Mouse (Mus musculus) midbrain, embryonic 11.5 days (tissue): ENCODE measurements at regions not wholly inside any gene's neighbourhood (a gene's known extent, or its start where the extent isn't known, plus 50 kb on each side); places are given as distances from the start of the nearest gene placed in this dataset.

ENCODE experiments used
- ATAC-seq: fragments of 200-750 bp; cut with Nextera tagmentation; 2 replicates; pipeline ENCODE4 v1.8.0; 2017; ENCODE audit warnings: moderate TSS enrichment, moderate library complexity; ENCODE audit not compliant: low FRiP score
- DNase-seq: peaks from one replicate; pipeline ENCODE4 v3.0.0; 2015; ENCODE audit warnings: low spot score; ENCODE audit errors: missing footprints
- H3K27ac ChIP-seq: fragments of 300-500 bp; sonication (generic); 2 replicates; pipeline ENCODE4 v1.5.1; 2014; ENCODE audit warnings: low read depth, low read length
- H3K27me3 ChIP-seq: fragments of 300-500 bp; sonication (generic); 2 replicates; pipeline ENCODE4 v1.6.1; 2014; ENCODE audit warnings: mild to moderate bottlenecking, low read length, moderate library complexity, mixed read lengths; ENCODE audit not compliant: control insufficient read depth, insufficient read depth
- H3K36me3 ChIP-seq: fragments of 300-500 bp; sonication (generic); 2 replicates; pipeline ENCODE4 v1.6.1; 2014; ENCODE audit warnings: mild to moderate bottlenecking, low read length, moderate library complexity, mixed read lengths; ENCODE audit not compliant: control insufficient read depth, insufficient read depth
- H3K4me1 ChIP-seq: fragments of 300-500 bp; sonication (generic); 2 replicates; pipeline ENCODE4 v1.6.1; 2014; ENCODE audit warnings: low read length; ENCODE audit not compliant: control insufficient read depth, insufficient read depth
- H3K4me2 ChIP-seq: fragments of 300-500 bp; sonication (generic); 2 replicates; pipeline ENCODE4 v1.6.1; 2014; ENCODE audit warnings: mild to moderate bottlenecking, moderate library complexity
- H3K4me3 ChIP-seq: fragments of 300-500 bp; sonication (generic); 2 replicates; pipeline ENCODE4 v1.5.1; 2014; ENCODE audit warnings: low read depth, low read length
- H3K9ac ChIP-seq: fragments of 300-500 bp; sonication (generic); 2 replicates; pipeline ENCODE4 v1.6.1; 2014; ENCODE audit warnings: low read length
- H3K9me3 ChIP-seq: fragments of 300-500 bp; sonication (generic); 2 replicates; pipeline ENCODE4 v1.6.1; 2016; ENCODE audit warnings: low read length; ENCODE audit not compliant: control insufficient read depth
- WGBS: fragments of 180-500 bp; shearing (Covaris S2); extraction: QIAGEN DNeasy Blood & Tissue Kit; methylation state at CpG from one replicate; pipeline ENCODE4 v1.1.7; 2014; 5-methylcytosine and 5-hydroxymethylcytosine counted together

DNA sequence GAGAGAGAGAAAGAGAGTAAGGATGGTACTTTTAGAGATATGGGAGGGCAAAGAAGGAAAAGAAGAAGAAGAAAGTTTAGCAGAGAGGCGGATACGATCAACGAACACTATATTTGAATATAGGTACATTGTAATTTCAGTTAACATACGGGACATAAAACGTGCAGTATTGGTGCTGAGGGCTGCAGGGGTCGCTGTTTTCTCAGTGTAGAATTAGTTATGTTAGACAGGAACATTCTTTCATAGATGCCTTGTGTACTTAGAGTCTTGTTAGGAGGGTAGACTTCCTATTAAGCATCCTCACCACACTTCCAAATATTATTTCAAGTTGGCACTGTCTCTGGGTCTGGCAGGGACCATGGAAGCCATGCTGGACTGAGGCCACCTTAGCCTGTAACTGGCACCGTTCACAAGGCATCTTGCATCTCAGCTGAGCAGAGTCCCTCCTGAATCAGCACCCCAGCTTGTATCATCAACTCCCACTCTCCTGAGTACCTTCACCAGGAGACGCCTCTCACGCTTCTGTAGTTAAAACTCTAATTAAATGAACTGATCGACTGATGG lies 107.3 kb upstream of the Eef2kmt start:
- Histone ChIP-seq H3K4me1 (no peaks in the 10 kb centered on the region), H3K4me3 (no peak overlapping the region), H3K9ac (no peak overlapping the region), H3K27ac (no peak overlapping the region), H3K27me3 (no peaks in the 10 kb centered on the region), H3K9me3 (no peaks in the 10 kb centered on the region), H3K36me3 (no peaks in the 10 kb centered on the region), H3K4me2 (no peak overlapping the region)
- WGBS: 76% methylated on average over 10 of the region's 10 CpGs
- peak; percentile 56 for DNase-seq
- no peak for ATAC-seq

- no peak overlapping the region for H3K27ac ChIP-seq
- no peaks in the 10 kb centered on the region for H3K4me1 ChIP-seq
- no peak for ATAC-seq
- H3K9ac ChIP-seq: no peak overlapping the region
- H3K4me2 ChIP-seq: no peak overlapping the region
- H3K36me3 ChIP-seq: no peaks in the 10 kb centered on the region
- WGBS: 77% methylated on average over 4 of the region's 4 CpGs
- peak; percentile 45 for DNase-seq
- no peaks in the 10 kb centered on the region; the same call in 1 of the 2 replicates for H3K9me3 ChIP-seq
- no peak overlapping the region for H3K4me3 ChIP-seq
- no peaks in the 10 kb centered on the region for H3K27me3 ChIP-seq
Measured at GRCm38 (mm10) chr16:5359193-5359592, 103.4 kb upstream of the Eef2kmt start.

DNA sequence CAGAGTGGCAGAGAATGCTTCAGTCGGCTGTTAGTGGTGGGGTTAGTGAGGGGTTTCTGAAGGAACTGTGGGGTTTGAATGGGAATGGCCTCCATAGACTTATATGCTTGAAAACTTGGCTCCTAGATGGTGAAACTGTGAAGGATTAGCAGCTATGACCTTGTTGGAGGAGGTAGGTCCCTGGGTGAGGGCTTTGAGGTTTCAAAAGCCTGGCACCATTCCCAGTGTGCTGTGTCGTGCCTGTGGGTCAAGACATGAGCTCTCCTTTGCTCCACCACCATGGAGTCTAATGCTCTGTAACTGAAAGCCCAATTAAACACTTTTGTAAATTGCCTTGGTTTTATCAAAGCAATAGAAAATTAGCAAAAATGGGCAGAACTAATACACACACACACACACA lies 98.1 kb upstream of the Eef2kmt start:
- no peak overlapping the region for H3K9ac ChIP-seq
- no peak overlapping the region for H3K27ac ChIP-seq
- WGBS: 87% methylated on average over 2 of the region's 2 CpGs
- ATAC-seq (no peak), DNase-seq (peak; percentile 37)
- H3K4me2 ChIP-seq: no peak overlapping the region
- H3K4me1 ChIP-seq: 0 out of 2 replicates have a peak, but pooled peaks cover 3% of the 10 kb centered on the region
- no peaks in the 10 kb centered on the region; the same call in 1 of the 2 replicates for H3K9me3 ChIP-seq
- H3K4me3 ChIP-seq: no peak overlapping the region
- no peaks in the 10 kb centered on the region for H3K36me3 ChIP-seq
- no peaks in the 10 kb centered on the region for H3K27me3 ChIP-seq

- H3K27me3 ChIP-seq: no peaks in the 10 kb centered on the region
- no peak overlapping the region for H3K4me2 ChIP-seq
- no peaks in the 10 kb centered on the region for H3K9me3 ChIP-seq
- no peak overlapping the region for H3K27ac ChIP-seq
- no peaks in the 10 kb centered on the region for H3K36me3 ChIP-seq
- H3K4me3 ChIP-seq: no peak overlapping the region
- ATAC-seq (peak; percentile 78), DNase-seq (peak; percentile 85)
- H3K9ac ChIP-seq: no peak overlapping the region
- 0 out of 2 replicates have a peak, but pooled peaks cover 3% of the 10 kb centered on the region for H3K4me1 ChIP-seq
- 4% methylated on average over 18 of the region's 18 CpGs for WGBS
Measured at GRCm38 (mm10) chr16:5351890-5352571, 96.2 kb upstream of the Eef2kmt start.

DNA sequence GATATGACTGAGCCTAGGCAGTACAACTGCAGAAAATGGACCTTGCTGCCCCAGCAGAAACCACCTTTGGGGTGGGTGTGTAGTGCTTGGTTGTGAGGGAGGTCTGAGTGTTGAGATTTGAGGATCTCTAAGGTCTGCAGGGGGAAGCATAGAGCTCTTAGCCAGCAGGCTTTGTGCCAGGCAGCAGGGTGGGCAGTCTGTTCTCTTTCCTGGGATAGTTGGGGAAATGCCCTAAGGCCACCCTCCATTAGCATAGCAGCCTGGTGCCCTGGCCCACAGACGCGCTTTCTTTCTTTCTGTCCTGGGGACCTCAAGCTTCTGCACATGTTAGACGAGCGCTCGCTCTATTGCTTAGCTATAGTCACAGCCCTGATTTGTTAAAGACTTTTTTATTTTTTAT lies 91.4 kb upstream of the Eef2kmt start:
- no peak overlapping the region for H3K9ac ChIP-seq
- ATAC-seq (no peak), DNase-seq (peak; percentile 37)
- no peak overlapping the region for H3K27ac ChIP-seq
- 90% methylated on average over 5 of the region's 5 CpGs for WGBS
- H3K4me2 ChIP-seq: no peak overlapping the region
- no peaks in the 10 kb centered on the region for H3K9me3 ChIP-seq
- H3K4me1 ChIP-seq: 0 out of 2 replicates have a peak, but pooled peaks cover 2% of the 10 kb centered on the region
- no peaks in the 10 kb centered on the region for H3K27me3 ChIP-seq
- H3K4me3 ChIP-seq: no peak overlapping the region
- H3K36me3 ChIP-seq: no peaks in the 10 kb centered on the region

- ATAC-seq: no peak
- DNase-seq: no peak
- no peaks in the 10 kb centered on the region for H3K27me3 ChIP-seq
Measured at GRCm38 (mm10) chr16:5342326-5342725, 86.5 kb upstream of the Eef2kmt start.

GRCm38 (mm10) chr16:5316271-5316670 lies 60.5 kb upstream of the Eef2kmt start:
- Histone ChIP-seq H3K27me3 (no peaks in the 10 kb centered on the region), H3K4me1 (no peaks in the 10 kb centered on the region), H3K9me3 (no peaks in the 10 kb centered on the region), H3K36me3 (no peaks in the 10 kb centered on the region), H3K9ac (no peak overlapping the region), H3K27ac (no peak overlapping the region), H3K4me2 (no peak overlapping the region), H3K4me3 (no peak overlapping the region)
- DNase-seq (no peak), ATAC-seq (no peak)
- WGBS: 88% methylated on average over 1 of the region's 1 CpGs

More at GRCm38 (mm10) chr16:5342326-5342725, 86.5 kb upstream of the Eef2kmt start:
- no peaks in the 10 kb centered on the region for H3K36me3 ChIP-seq
- H3K9ac ChIP-seq: no peak overlapping the region
- no peak overlapping the region for H3K27ac ChIP-seq
- WGBS: 84% methylated on average over 6 of the region's 6 CpGs
- no peak overlapping the region for H3K4me2 ChIP-seq
- H3K4me3 ChIP-seq: no peak overlapping the region
- H3K9me3 ChIP-seq: no peaks in the 10 kb centered on the region
- no peaks in the 10 kb centered on the region for H3K4me1 ChIP-seq

DNA sequence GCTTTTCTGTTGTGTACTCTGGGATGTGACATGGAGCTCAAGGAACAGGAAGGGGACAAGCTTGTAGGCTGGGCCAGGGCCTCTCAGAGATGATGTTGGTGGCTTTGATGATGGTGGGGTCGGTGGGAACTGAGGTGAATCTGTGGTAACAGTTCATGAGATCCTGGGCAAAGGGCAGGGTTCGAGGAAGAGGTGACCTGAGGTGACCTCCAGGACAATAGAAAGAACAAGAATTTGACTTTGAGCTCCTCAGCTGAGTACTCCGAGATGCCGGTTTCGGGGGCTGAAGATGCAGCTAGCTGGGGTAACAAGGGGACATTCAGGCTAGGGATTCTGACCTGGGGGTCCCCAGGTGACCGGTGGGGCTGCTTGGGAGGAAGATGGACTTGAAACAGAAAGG lies 57.5 kb upstream of the Eef2kmt start:
- Histone ChIP-seq H3K27me3 (no peaks in the 10 kb centered on the region), H3K27ac (no peak overlapping the region), H3K4me1 (no peaks in the 10 kb centered on the region), H3K4me2 (no peak overlapping the region), H3K9ac (no peak overlapping the region), H3K36me3 (no peaks in the 10 kb centered on the region), H3K9me3 (no peaks in the 10 kb centered on the region), H3K4me3 (no peak overlapping the region)
- WGBS: 61% methylated on average over 6 of the region's 6 CpGs
- ATAC-seq (no peak), DNase-seq (no peak)

GRCm38 (mm10) chr16:5311456-5311855 lies 55.7 kb upstream of the Eef2kmt start:
- ATAC-seq (no peak), DNase-seq (no peak)
- H3K27me3 ChIP-seq: peaks cover 10% of the 10 kb centered on the region
- WGBS: 84% methylated on average over 9 of the region's 9 CpGs
- H3K9ac ChIP-seq: no peak overlapping the region
- no peaks in the 10 kb centered on the region for H3K4me1 ChIP-seq
- H3K27ac ChIP-seq: no peak overlapping the region
- no peak overlapping the region for H3K4me2 ChIP-seq
- H3K36me3 ChIP-seq: no peaks in the 10 kb centered on the region
- no peaks in the 10 kb centered on the region for H3K9me3 ChIP-seq
- no peak overlapping the region for H3K4me3 ChIP-seq
